Mouse (Mus musculus): ENCODE measurements around the gene Rrp7a.

Rrp7a gene

DNA sequence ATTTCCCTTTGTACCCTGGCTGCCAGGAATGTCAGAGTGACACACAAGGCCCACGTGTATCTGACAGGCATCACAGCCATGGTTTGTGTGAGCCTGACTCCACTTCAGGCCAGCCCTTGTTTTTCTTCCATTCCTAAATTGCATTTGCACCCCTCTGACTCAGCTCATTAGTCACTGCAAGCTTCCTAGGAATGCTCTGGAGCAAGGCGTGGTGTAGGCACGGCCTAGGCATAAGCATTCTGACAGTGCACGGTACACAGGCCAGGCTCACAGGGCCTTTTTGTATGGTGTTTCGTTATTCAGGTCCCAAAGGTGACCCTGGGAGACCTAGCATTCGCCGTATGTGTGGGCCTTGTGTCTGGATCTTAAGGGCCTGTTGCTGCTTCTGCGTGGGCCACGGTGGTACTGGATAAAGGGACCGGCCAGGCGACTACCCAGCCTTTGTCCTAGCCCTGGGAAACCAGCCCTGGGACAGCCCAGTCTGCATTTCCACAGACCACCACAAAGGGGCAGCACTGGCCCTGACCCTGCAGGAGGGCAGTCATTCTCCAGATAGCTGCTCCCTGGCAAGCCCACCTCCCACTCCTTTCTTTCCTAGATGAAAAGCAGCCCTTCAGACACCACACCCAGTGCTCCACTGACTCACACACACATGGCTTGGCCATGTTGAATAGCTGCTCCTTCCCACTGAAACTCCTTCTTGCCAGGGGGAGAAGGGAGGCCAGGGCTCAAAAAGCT is 34.5 kb upstream of the Rrp7a start:
- peak; percentile 76 to 86 for DNase-seq

DNA sequence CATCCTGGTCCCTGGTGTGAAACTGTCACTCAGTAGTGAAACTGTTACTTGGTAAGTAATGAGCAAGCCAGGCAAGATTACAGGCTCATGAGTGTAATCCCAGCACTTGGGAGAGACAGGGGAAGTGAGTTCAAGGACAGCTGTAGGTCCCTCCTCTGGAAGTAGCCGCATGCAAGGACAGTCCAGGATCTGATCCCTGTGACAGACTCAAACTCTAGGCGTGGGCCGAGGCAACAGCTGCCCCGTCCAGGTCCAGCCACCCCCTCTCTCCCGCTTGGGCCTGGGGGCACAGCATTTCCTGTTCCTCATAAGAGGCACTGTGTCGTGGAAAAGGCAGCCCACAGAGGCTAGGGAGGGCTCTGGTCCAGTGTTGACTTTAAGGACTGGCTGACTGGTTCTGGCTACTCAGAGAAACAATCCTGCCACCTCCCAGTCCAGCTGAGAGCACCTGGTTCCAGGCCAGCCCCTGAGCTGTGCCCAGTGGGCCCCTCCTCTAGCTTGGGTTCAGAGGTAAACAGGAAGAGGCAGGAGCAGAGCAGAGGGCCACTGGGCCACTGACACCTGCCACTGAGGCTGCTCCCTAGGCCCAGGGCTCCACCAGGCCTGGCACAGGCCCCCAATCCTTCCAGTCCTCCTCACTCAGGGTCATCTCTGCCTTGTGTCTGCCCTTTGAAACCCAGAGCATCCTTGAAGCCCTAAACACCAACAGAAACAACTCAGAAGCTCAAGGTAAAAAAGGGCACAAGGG is 33.2 kb upstream of the Rrp7a start:
- no peak for DNase-seq

DNA sequence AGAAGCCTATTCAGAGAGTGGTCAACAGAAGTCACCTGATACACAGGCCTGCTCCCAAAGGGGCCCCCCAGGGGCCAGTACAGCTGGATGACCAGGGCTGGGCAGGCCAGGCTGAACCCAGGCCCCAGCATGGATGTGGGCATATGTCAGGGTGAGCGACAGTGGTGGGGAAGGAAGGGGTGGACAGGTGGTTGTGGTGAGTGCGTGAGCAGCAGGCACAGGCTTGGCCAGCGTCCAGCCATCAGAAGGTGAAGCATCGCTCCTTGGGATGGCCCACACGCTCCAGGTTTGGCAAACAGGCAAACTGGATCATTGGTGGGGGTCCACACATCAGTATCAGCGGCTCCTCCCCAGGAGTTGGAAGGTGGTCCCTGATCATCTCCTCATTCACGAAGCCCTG is 31.7 kb upstream of the Rrp7a start:
- DNase-seq = no peak

DNA sequence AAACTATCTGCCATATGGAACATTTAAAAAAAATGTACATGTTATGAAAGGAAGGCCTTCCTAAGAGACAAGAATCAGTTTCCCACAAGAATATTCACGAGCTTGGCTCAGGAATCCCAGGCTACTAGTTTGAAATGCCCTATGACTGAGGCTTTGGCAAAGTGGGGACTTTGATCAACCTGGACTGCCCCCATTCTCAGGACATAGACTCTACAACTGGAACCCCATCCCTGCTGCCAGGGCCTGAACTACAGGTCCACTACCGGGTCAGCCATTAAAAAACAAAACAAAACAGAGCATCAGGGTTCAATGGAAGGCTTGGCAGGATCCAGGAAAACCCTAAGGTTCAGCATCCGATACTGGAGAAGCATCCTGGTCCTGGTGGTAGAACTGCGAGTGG is 28.1 kb upstream of the Rrp7a start:
- DNase-seq = no peak

DNA sequence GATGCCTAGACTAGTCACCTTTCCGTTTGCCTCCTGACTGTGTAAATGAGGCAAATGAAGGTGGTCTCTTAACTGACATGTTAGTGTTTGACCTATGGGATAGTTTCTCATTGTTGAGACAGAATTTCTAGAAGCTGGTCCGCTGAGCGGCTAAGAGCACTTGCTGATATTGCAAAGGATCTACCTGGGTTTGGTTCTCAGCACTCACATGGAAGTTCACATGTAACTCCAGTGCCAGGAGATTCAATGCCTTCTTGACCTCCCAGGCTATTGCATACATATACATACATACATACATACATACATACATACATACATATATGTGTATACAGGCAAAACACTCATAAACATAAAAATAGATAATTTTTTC is 27.5 kb upstream of the Rrp7a start:
- no peak for DNase-seq

DNA sequence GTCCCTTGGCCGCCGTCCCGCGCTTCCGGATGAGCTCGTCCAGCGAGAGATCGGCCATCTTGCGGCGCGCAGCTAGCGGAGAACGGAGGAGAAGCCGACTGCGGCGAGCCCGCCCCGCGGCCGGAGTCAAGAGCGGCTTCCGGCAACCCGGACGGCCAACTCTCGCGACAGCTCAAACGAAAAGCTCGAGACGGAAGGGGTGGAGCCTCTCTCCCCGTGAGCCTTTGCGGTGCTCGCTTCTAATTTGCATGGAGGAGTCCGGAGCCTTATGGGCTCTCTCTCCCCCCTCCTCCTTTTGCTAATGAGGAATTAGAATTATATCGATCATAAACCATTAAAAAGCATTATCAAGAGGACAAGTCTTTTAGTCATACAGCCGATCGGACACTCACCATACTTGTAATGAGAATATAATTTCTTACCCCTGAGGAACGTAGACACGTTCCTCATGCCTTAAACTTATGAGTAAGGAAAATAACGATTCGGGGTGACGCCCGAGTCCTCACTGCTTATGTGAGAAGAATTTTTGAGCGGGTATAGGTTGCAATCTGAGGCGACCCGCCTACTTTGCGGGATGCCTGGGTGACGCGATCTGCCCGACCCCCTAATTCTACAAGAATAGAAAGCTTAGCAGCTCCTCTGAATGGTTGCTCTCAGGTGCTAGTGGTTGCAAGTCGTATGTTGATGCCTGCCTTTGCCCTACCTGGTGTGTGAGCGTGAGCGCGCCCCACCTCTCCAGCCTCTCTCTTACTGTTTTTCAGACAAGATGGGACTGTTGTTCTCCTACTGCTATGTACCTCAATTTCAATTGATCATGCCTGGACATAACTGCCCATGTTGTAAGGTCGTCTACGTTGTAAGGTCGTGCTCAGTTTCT is 26.8 kb upstream of the Rrp7a start, which contains the start of gene Poldip3:
TSS of gene Poldip3 (minus strand) at position 189 of the 877 bp plus-strand sequence.
- peak; percentile 98 for DNase-seq

DNA sequence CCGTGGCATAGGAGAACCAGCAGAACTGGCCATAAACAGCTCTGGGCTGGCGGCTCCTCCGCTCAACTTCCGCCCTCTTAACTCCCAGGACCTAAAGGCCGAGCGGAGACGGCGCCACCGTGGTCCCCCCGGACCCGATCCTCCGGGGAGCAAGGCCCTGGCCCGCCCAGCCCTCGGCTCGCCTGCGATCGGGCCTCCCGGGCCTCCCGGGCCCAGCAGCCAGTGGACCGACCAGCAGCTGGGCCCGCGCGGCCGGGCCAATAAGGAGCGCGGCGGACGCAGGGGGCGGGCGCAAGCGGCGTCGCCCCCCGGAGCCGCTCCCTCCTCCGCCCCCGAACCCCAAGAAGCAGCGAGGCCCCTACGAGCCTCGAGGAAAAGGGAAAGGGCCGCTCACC is 26.2 kb upstream of the Rrp7a start:
- no peak for DNase-seq

DNA sequence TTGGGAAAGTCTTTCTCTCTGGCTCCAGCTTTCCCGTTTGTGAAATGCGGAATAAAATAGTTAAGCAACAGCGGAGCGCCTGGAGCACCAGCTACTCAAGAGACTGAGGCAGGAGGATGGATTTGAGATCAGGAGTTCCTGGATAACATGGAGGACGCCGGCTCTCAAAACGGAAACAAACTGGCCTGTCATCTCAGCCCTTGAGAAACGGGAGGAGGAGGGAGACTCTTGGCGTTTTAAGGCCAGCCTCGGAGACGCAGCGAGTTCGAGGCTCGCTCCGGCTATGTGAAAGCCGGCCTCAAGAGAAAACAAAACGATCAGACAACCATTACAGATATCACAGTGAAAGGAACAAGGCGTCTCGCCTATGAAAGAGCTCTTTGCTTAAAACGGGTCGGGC is 25.8 kb upstream of the Rrp7a start:
- DNase-seq = no peak

DNA sequence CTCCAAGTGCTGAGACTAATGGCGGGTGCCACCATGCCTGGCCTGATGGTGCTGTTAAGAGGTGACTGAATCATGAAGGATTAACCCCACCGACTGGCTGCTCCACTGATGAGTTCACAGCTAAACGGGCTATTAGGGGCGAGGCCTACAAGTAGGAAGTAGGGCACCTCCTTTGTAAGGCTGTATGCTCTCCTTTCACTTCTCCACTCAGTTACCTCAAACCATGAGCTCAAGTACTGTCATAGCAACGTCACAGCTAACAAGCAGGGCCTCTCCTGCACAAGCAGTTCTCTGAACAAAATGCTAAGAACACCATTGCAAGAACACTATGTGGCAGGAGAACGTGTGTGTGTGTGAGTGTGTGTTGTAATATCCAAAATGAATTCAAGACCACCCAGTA is 22.9 kb upstream of the Rrp7a start:
- DNase-seq = no peak

DNA sequence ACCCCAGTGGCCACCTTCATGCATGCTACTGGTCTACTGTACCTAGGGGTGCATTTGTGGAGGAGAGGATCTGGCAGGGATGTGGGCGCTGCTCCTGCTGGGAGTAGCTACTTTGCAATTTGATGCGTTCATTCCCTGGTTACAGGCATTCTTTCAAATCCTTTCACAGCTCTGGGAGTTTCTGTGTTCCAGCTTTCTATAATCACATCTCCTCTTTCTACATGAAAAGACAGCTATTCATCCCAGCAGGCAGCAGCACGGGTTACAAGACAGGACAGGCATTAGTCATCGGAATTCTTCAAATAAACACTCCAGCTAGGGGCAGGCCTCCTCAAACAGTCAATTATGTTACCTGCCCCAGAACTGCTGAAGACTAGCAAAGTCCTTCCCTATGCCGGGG is 20.3 kb upstream of the Rrp7a start:
- DNase-seq = no peak

DNA sequence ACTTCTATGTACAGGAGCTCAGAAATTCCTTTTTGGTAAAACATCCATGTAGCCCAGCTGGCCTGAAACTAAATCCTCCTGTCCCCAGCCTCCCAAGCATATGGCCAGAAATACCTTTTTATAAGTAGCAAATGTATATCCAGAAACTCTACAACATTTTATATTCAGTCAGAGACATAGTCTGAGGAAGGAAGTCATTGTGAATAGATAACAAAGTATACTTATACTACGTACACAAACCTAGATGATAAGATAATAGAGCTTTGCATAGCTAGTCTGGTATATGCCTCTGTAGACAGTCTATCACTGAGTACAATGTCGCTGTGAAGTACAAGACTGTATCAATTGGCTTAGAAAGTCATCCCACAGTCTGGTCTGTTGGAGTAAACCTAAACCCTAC is 13.1 kb upstream of the Rrp7a start:
- DNase-seq = no peak

DNA sequence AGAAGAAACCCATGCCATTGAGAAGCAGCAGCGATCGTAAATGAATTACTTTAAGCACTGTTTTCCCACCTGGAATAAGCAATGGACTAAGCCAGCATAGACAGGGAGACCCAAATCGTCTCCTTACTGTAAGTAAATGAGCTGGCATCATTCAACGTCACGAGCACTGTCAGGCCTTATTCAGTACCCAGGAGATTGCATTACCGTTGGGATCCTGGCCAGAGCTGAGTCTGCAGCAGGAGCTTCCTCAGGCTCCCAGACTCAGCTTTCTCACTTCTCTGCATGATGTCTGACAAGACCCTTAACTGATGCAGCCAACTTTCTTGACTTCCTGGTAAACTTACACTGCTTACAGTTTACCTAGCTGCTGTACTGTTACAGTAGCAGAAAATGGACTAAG is 12.1 kb upstream of the Rrp7a start:
- no peak for DNase-seq

DNA sequence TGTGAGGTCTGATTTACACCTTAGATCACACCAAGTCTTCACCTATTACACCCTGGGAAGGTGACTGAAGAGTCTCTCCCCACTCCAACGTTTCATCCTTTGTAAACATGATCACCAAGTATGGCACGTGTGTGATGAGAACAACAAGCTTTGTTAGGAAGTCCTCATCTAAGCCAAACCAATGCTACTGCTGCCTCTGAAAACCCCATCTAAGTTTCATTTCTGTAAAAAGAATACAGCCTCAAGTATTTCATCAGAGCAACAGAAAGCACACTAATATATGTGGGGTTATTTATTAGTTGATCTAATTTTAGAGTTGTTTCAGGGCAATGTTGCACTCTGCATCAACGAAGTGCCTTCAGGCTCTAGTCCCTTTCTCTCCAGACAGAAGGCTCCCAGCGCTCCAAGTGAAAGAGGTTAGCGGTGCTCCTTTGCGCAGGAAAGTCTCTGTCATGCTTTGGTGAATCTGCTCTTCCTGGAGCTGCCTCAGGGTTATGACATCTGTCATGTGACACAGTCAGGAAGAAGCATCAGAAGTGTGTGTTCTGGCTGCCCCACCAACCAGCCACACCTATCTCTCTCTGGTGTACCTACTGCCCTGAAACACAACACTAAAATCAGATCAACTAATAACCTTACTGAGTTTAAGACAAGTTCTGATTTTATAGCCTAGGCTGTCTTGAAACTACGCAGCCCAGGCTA is 7.1 kb upstream of the Rrp7a start:
- no peak for DNase-seq

DNA sequence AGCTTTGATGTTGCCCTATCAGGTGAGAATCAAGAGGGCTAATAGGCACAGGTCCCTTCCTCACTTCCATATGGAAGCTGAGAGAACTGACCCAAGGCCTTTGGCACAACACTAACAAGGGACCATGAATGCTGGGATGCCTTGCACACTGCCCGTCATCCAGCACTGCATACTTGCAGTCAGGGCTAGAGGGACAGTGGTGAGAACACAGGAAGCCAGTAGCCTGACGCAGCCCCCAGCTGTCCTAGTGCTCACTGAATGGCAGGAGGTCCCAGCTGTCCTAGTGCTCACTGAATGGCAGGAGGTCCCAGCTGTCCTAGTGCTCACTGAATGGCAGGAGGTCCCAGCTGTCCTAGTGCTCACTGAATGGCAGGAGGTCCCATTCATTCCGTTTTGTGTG is 4.4 kb upstream of the Rrp7a start:
- DNase-seq = peak in 1 of 2 experiments; percentile 78

DNA sequence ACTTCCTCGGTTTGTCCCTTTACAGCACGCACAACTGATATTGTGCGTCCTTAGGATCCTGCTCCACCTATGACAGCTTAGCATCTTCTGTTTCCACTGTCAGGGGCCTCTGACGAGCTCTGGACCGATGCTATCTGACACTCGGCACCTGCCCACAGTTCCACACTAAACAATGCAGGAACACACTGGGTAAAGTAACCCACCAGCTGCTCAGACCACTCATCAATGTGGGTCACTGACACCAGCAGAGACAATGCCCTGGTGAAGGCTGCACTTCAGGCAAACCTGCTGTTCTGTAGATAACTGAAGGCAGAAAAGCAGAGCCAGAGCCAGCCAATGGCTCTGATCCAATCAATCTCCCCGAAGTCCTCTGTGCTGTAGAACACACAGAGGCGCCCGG is 4.0 kb upstream of the Rrp7a start:
- DNase-seq = no peak

DNA sequence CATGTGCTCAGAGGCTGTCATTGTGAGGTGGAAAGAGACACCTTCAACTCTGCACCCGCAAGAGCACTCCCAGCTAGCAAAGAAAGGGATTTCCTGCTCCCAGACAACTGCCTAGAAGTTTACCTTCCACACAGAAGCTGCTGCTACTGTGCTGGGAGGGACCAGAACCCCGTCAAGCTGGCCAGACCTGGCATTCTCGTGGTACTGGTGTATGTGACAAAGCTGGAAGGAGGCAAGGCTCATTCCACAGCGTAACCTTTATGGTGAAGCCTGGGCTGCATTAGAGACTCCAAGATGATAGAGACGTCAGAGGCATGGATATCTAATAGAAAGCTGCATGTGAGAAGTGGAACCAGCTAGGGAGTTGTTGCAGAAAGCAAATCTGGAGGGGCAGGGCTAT is 2.0 kb upstream of the Rrp7a start:
- DNase-seq = no peak

DNA sequence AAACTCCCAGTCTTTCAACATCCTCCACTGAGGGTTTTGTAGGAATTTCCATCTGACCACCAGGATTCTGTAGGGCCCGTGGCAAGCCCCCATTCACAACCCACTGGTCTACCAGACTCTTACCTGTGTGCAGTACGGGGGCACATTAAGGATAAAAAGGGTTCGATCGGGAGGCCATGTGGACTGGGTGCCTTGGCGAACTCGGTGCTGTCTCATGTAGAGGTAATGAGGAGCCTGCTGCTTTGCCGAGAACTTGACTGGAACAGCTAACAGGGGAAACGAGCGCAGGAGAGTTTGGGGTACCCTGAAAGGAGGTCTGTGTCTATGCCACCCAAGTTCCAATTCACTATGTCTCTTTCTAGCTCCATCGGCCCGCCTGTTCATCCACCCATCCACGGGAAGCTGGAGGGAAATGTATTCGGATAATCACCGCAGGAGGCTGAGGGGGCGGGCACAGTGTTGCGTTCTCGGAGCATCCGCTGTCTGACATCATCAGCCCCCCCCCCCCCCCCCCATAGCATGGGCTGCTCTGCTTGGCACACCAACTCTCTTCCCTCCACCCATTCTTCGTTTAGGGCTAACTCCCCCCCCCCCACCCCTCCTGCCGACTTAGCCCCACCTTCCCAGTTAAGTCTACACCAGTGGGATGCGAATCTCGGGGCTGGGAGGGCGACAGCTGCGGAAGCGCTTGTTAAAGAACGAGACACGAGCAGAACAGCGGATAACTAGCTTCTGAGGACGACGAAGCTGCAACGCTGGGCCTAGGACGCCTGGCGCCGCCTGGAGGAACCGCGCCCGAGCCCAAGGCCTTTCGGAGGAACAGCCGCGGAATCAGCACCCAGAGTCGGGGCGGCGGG is 664 bp downstream of the Rrp7a start:
- DNase-seq = peak; percentile 50 to 55

DNA sequence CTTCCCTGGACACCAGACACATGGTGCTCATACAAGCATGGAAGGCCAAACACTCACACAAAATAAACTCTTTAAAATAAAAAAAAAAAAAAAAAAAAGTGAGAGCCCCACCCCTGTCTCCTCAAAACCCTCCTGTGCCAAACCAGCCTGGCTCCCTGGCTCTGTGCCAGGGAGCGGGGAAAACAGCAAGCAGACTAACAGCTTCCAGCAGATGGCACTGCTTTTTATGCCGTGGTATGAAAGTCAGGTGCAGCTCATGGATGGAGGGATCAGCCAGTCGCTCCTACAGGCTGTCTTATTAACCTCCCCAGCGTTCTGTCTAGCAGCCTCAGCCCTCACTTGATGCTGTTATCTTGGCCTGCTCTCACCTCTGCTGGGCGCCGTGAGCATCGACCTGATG is 4.2 kb downstream of the Rrp7a start:
- peak in 1 of 2 experiments; percentile 47 for DNase-seq

DNA sequence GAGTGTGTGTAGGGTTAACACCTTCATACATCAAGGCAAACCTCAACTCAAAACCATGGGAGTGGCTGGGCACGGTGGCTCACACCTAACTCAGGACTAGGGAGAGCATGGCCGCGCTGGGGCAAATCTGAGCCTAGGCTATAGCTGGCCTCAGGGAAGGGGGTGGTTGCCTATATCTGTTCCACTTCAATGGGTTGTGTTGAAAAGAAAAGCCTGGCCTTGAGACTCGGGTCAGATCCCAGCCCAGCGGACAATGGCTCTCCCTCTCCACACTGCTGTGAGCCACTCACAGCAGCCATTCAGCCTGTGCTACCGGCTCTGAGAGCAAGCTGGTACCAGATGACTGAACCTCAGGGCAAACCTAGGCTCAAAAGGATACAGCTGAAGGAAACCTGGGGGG is 7.5 kb downstream of the Rrp7a start:
- DNase-seq = no peak

DNA sequence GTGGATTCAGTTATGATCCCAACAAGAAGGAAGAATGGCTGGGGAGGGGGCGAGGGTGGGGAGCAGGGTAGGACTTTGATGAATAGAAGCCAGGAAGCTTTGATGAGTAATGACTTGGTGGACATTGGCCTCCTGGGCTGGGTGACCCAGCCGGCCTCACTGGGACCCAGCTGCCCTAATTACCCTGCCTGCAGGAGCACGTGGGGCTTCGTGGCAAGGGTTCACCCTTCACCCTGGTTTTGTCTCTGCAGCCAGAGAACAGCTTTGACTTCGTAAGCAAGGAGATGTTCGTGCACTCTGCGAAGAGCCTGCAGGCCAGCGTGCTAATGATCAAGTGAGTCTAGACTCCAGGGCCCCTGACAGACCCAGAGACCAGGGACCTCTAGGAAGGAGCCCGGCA is 8.5 kb downstream of the Rrp7a start:
- DNase-seq = no peak

DNA sequence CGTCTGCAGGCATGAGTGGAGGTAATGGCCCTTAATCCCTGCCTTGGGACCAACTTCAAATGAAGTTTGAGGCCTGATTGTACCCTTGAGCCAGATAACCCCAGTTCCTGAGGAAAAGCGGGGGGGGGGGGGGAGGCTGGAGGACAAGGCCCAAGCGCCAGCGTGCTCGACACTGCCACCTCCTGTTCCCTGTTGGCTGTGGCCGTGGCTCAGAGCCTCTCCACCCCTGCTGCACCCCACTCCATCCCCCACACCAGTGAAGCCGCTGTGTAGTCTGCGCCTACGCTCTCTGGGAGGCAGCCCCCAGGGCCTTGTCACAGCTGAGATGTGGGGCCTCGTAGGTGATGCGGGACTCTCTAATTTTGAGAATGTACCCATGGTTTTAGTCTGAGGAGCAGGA is 9.7 kb downstream of the Rrp7a start:
- DNase-seq = peak; percentile 78 to 84

DNA sequence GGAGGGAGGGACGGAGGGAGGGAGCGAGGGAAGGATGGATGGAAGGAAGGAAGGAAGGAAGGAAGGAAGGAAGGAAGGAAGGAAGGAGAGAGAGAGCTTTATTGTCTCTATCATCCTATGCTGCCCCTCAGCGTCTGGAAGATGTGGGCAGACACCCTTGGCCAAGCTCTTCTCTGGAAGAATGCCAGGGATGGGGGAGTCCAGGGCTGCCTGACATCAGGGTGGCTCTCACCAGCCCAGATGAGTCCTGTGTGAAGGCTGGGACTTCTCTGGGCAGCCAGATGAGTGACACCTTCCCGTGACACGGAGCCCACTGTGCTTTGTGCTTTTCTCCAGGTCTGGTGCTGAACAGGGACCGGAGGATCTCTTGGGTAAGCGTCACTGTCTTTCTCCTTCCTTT is 10.7 kb downstream of the Rrp7a start:
- no peak for DNase-seq

Data from lung, postnatal 4 days (tissue).